Mouse (Mus musculus) hindbrain, embryonic 16.5 days (tissue): ENCODE data around the gene Tepsin. TPM values are rescaled to one million over a fixed set of nuclear protein-coding genes. Genes with fewer than 3 reads are reported as not detected.
A peak's percentile ranks its signal among the peaks of the same experiment; 100 is the strongest.

Source experiments
- ATAC-seq: fragments of 200-750 bp; cut with Nextera tagmentation; 2 replicates; pipeline ENCODE4 v1.8.0; 2017; ENCODE audit warnings: moderate TSS enrichment, moderate library complexity
- H3K27ac ChIP-seq: fragments of 300-500 bp; sonication (generic); 2 replicates; pipeline ENCODE4 v1.5.1; 2014; ENCODE audit warnings: low read depth, mild to moderate bottlenecking, control low read depth, low read length, moderate library complexity
- H3K27me3 ChIP-seq: fragments of 300-500 bp; sonication (generic); replicated peaks from 2 replicates; pipeline ENCODE4 v1.6.1; 2014; ENCODE audit warnings: low read length; ENCODE audit not compliant: control insufficient read depth, insufficient read depth
- H3K36me3 ChIP-seq: fragments of 300-500 bp; sonication (generic); 2 replicates; pipeline ENCODE4 v1.6.1; 2014; ENCODE audit warnings: mild to moderate bottlenecking, low read length, moderate library complexity, mixed read lengths; ENCODE audit not compliant: control insufficient read depth, insufficient read depth
- H3K4me1 ChIP-seq: fragments of 300-500 bp; sonication (generic); 2 replicates; pipeline ENCODE4 v1.6.1; 2014; ENCODE audit warnings: low read depth, low read length; ENCODE audit not compliant: control insufficient read depth, insufficient read depth
- H3K4me2 ChIP-seq: fragments of 300-500 bp; sonication (generic); 2 replicates; pipeline ENCODE4 v1.6.1; 2014; ENCODE audit warnings: mild to moderate bottlenecking, low read length, control low read depth, moderate library complexity
- H3K4me3 ChIP-seq: fragments of 300-500 bp; sonication (generic); 2 replicates; pipeline ENCODE4 v1.5.1; 2014; ENCODE audit warnings: mild to moderate bottlenecking, low read length, control low read depth, moderate library complexity
- H3K9ac ChIP-seq: fragments of 300-500 bp; sonication (generic); 2 replicates; pipeline ENCODE4 v1.6.1; 2014; ENCODE audit warnings: low read depth, mild to moderate bottlenecking, control low read depth, low read length, moderate library complexity
- H3K9me3 ChIP-seq: fragments of 300-500 bp; sonication (generic); 2 replicates; pipeline ENCODE4 v1.6.1; 2014; ENCODE audit warnings: mild to moderate bottlenecking, low read length, moderate library complexity; ENCODE audit not compliant: control insufficient read depth
- WGBS: fragments of 180-500 bp; shearing (Covaris S2); extraction: QIAGEN DNeasy Blood & Tissue Kit; methylation state at CpG from one replicate; pipeline ENCODE4 v1.1.7; 2014; 5-methylcytosine and 5-hydroxymethylcytosine counted together
- polyA plus RNA-seq: library from polyadenylated mRNA; unstranded; fragments of >200 nt; fragmentation: Nextera tagmentation; extraction: Ambion mirVana; gene quantifications from 2 replicates; pipeline ENCODE4 v1.2.1, GENCODE M21; 2015

The Tepsin gene
- polyA plus RNA-seq, result 20.5 and 22.9 TPM in 2 replicates

DNA sequence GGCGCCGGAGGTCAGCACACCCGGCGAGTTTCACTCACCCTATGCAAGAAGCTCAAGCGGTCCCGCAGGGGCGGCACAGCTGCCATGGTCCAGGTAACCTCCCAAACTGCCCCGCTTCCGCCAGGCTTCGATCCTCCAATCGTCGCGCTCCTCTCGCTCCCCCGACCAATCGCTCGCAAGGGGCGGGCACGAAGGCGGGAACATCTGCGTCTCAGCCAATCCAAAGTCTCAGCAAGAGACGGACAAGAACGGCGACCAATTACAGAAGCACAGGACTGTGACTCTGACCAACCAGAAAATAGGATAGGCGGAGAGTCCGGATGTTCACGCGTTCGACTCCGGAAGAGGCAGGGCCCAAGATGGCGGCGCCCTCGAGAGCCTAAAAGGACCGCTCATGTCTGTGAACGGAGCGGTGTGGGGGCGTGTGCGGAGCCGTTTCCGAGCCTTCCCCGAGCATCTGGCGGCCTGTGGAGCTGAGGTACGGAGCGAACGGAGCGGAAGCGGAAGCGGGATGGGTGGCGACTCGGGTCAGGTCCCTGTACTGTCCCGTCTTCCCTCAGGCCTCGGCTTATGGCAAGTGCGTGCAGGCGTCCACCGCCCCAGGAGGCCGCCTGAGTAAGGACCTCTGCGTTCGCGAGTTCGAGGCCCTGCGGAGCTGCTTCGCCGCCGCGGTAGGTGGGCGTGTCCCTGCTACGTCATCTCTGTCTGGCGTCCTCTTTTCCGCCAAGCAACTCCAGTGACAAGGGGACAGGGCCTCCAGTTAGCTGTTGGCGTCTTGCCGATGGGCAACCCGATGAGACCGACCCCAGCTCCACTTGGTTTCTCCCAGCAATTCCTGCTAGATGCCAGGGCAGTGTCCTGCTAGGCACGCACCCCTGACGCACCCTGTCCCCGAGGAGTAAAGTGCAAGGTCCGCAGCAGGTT lies at the start of gene Tepsin, which contains the start of gene Ndufaf8:
TSS of gene Tepsin (minus strand) at position 144 of the 924 bp plus-strand sequence.
TSS of gene Ndufaf8 (plus strand) at position 341 of the 924 bp plus-strand sequence.
- peaks cover 23% of the 10 kb centered on the region for H3K4me1 ChIP-seq
- under 1% methylated on average over 76 of the region's 77 CpGs for WGBS
- H3K36me3 ChIP-seq, result peaks cover 12% of the 10 kb centered on the region
- peak within 1 kb of the TSS; percentile 88 for H3K4me2 ChIP-seq
- peak within 1 kb of the TSS; percentile 88 for H3K9ac ChIP-seq
- peak; percentile 98 for ATAC-seq
- no peaks in the 10 kb centered on the region for H3K27me3 ChIP-seq
- no peaks in the 10 kb centered on the region for H3K9me3 ChIP-seq
- peak within 1 kb of the TSS; percentile 94 for H3K27ac ChIP-seq
- peak within 1 kb of the TSS; percentile 65 for H3K4me3 ChIP-seq

DNA sequence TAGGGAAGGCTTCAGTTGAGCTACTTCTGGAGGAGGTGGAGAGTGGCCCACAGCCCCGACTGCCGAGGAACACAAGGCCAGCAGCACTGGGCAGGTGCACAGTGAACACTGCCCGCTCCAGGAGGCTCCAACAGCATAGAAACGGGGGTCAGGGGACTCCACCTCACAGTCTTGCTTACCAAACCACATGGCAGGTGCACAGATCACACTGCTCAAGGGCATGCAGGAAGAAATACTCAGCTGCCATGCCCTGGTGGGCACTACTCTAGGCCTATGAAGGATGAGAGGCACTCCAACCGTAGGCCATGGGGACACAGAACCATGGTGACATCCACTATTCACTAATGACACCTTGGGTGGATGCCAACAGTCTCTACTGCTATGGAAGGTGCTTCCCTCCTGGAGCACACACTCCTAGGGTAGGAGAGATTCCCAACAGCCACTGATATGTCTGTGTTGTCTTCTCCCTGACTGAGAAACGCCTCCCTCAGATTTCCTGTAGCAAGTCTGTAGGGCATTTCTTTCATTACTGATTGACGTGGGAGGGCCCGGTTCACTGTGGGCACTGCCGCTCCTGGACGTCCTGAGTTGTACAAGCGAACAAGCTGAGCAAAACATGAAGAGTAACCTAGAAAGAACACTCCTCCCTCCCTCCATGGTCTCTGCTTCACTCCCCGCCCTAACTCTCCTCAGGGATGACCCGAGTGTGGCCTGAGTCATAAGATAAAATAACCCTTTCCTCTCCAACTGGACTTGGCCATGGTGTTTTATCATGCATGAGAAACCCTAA lies 45.4 kb upstream of the Tepsin start:
- Histone ChIP-seq H3K9me3 (no peaks in the 10 kb centered on the region), H3K4me1 (peaks cover 4% of the 10 kb centered on the region), H3K4me2 (no peak overlapping the region), H3K27ac (no peak overlapping the region), H3K27me3 (no peaks in the 10 kb centered on the region), H3K9ac (no peak overlapping the region), H3K4me3 (no peak overlapping the region), H3K36me3 (peaks cover 2% of the 10 kb centered on the region; the same call in 1 of the 2 replicates)
- WGBS, result 72% methylated on average over 13 of the region's 13 CpGs
- no peak for ATAC-seq

DNA sequence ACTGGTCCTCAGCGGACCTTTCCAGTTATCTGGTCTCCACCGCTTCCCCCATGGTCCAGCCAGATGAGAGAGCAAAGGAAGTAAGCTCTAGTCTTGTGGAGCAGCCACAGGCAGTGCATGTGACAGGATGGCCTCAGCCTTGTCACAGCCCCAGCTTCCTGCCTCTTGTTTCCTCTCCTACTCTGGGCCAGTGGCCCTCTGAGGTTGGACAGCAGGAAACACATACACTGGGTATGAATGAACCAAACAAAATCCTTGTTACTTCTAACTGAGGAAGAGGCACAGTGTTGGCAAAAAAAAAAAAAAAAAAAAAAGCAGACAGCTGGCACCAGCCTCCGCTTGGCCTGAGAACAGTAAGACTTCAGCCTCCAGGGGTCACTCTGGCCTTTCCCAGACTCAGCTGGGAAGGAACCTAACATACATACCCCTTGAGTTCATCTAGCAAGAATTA lies 44.1 kb upstream of the Tepsin start:
- Histone ChIP-seq H3K9me3 (no peaks in the 10 kb centered on the region), H3K4me1 (peaks cover 3% of the 10 kb centered on the region; the same call in 1 of the 2 replicates), H3K27ac (no peak overlapping the region), H3K36me3 (peaks cover 6% of the 10 kb centered on the region), H3K4me2 (no peak overlapping the region), H3K27me3 (no peaks in the 10 kb centered on the region), H3K9ac (no peak overlapping the region), H3K4me3 (no peak overlapping the region)
- WGBS, result 75% methylated on average over 3 of the region's 3 CpGs
- ATAC-seq, result peak; percentile 85

DNA sequence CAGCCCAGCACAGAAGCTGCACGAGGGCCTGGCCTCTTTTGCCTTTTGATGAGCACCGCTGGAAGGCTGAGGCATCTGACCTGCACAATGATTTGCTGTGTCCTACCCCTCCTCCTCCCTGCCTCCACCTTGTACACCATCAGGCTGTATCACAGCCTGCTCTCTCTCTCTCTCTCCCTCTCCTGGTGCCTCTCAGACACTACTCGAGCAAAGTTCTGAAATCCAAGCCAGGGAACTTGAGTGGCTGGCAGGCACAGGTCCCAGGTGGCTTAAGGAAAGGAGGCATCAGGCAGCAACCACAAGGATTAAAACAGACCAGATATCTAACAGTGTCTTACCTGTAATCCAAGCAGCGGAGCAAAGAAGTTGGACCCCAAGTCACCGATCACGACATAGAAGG lies 41.7 kb upstream of the Tepsin start:
- 71% methylated on average over 6 of the region's 6 CpGs for WGBS

DNA sequence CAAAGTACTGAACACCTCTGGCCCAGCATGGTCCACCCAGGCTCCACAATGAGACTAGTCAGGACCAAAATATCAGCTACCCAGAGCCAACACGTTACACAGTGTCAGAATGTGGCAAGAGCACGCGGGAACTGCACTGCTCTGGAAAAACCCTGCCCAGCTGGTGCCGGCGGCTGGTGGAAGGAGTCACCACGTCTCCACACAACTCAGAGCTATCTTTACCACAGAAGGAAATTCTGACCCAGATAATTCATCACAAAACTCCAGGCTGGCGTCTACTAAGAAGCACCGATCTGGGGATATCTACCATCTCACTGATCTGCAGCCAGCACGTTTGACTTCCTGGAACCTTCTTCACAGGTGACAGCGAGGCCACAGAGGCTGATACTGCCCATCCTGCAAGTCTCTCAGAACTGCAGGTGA lies 40.8 kb upstream of the Tepsin start:
- 93% methylated on average over 10 of the region's 10 CpGs for WGBS
- Histone ChIP-seq H3K36me3 (peaks cover 10% of the 10 kb centered on the region), H3K27ac (no peak overlapping the region), H3K27me3 (no peaks in the 10 kb centered on the region), H3K9ac (no peak overlapping the region), H3K9me3 (no peaks in the 10 kb centered on the region), H3K4me3 (no peak overlapping the region), H3K4me1 (peaks cover 9% of the 10 kb centered on the region; the same call in 1 of the 2 replicates), H3K4me2 (no peak overlapping the region)
- ATAC-seq, result no peak

More for the DNA sequence above, 41.7 kb upstream of the Tepsin start:
- H3K9ac ChIP-seq, result no peak overlapping the region
- peaks cover 6% of the 10 kb centered on the region for H3K36me3 ChIP-seq
- no peak for ATAC-seq
- H3K4me3 ChIP-seq, result no peak overlapping the region
- H3K4me2 ChIP-seq, result no peak overlapping the region
- peaks cover 9% of the 10 kb centered on the region; the same call in 1 of the 2 replicates for H3K4me1 ChIP-seq
- H3K27me3 ChIP-seq, result no peaks in the 10 kb centered on the region
- H3K9me3 ChIP-seq, result no peaks in the 10 kb centered on the region
- no peak overlapping the region for H3K27ac ChIP-seq

DNA sequence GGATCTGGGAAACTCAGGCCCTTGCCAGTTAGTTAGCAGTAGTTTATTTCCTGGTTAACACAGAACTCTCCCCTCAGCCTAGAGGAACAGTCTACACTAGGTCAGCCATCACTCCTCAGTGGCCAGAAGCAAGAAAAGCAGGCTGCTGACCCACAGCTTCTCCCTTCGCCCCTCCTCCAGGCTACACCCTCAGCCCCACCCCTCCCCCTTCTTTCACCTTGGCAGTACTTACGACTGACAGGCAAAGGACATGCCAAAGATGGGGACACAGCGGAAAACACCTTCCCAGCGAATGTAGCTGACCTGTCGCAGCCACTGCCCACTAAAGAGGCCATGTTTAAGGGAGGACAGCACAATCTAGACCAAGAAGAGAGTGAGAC lies 39.1 kb upstream of the Tepsin start:
- H3K9ac ChIP-seq, result no peak overlapping the region
- H3K4me2 ChIP-seq, result no peak overlapping the region
- H3K27ac ChIP-seq, result no peak overlapping the region
- 58% methylated on average over 5 of the region's 5 CpGs for WGBS
- H3K9me3 ChIP-seq, result no peaks in the 10 kb centered on the region
- H3K4me1 ChIP-seq, result peaks cover 6% of the 10 kb centered on the region; the same call in 1 of the 2 replicates
- H3K4me3 ChIP-seq, result no peak overlapping the region
- no peaks in the 10 kb centered on the region for H3K27me3 ChIP-seq
- H3K36me3 ChIP-seq, result peaks cover 12% of the 10 kb centered on the region
- no peak for ATAC-seq

DNA sequence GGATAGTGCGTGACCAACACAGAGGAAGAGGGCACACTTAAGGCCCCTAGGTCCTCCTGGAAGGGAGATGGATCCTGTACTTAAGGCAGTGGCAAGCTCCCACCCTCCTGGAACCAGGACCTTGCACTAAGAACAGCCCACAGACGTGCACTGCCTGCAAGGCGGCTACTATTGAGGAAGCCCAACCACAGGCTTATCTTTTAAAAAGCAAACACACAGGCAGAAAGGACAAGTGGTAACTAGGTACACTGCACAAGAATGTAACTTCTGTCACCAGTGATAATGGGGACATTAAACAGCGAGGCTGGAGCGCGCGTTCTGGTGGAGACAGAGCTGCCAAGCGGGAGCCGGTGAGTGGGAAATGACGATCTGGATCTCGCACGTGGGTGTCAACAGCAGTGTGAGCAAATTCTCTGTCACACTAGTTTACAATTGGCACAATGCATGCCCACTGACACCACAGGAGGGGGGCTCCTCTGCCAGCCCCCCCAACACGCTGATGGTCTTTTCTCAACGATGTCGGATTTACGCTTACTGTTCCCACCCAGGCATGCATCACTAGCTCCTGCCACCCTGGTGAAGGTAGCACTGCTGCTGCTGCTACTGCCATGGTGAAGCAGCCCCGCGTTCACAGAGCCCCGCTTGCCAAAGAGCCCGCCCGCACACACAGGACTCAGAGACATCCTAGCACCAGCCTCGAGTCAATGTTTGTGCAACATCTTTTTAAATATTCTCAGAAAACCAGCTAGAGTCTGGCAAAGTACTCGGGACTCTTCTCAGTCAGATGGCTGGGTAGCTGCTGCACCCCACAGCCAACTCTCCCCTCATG lies 38.5 kb upstream of the Tepsin start:
- H3K27me3 ChIP-seq, result no peaks in the 10 kb centered on the region
- ATAC-seq, result no peak
- no peaks in the 10 kb centered on the region for H3K9me3 ChIP-seq
- H3K9ac ChIP-seq, result no peak overlapping the region
- H3K4me1 ChIP-seq, result peaks cover 6% of the 10 kb centered on the region; the same call in 1 of the 2 replicates
- no peak overlapping the region for H3K27ac ChIP-seq
- no peak overlapping the region for H3K4me3 ChIP-seq
- WGBS, result 45% methylated on average over 23 of the region's 23 CpGs
- no peak overlapping the region; the same call in 1 of the 2 replicates for H3K4me2 ChIP-seq
- peaks cover 16% of the 10 kb centered on the region for H3K36me3 ChIP-seq

DNA sequence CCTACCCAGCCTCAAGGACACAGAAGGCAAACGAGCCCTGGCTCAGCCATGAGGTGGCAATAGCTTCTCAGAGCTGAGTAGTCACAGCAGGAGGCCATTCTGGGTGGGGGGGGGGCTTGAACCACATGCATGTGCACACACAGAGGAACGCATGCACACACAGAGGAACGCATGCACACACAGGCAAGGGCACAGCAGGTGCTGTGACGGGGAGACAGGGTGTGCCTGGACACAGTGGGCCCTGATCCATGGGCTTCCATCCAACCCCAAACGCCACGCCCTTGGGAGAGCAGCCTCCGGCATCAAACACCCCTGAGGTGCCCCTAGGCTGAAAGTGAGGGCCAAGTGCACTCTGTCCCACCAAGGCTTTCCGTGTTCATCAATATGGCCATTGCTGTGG lies 37.7 kb upstream of the Tepsin start:
- WGBS, result 77% methylated on average over 8 of the region's 8 CpGs
- 0 out of 2 replicates have a peak, but pooled peaks have one; percentile 27 for ATAC-seq
- H3K36me3 ChIP-seq, result peaks cover 18% of the 10 kb centered on the region

More for the DNA sequence above, 37.7 kb upstream of the Tepsin start:
- Histone ChIP-seq H3K9me3 (no peaks in the 10 kb centered on the region), H3K4me1 (peaks cover 6% of the 10 kb centered on the region; the same call in 1 of the 2 replicates), H3K27ac (no peak overlapping the region), H3K9ac (no peak overlapping the region), H3K4me3 (no peak overlapping the region), H3K27me3 (no peaks in the 10 kb centered on the region), H3K4me2 (no peak overlapping the region)
